Mouse (Mus musculus): ENCODE results near the gene A730015C16Rik.

The A730015C16Rik gene

GRCm38 (mm10) chr4:108848505-108848848, at the start of gene A730015C16Rik:
Gene A730015C16Rik, minus strand, starts transcription at chr4:108848619.
- DNase-seq (ENCODE audit: low read depth), result no peak

- no peak for DNase-seq (ENCODE audit: low read depth)
These were observed 42.5 kb upstream of the A730015C16Rik start for GRCm38 (mm10) chr4:108890876-108891275.

GRCm38 (mm10) chr4:108887456-108887855, 39.0 kb upstream of the A730015C16Rik start:
- no peak for DNase-seq (ENCODE audit: low read depth)

- no peak for DNase-seq (ENCODE audit: low read depth)
These were observed 35.4 kb upstream of the A730015C16Rik start for GRCm38 (mm10) chr4:108883815-108884214.

- DNase-seq (ENCODE audit: low read depth), result peak; percentile 18
These were observed 30.8 kb upstream of the A730015C16Rik start, which contains the start of gene Rab3b for GRCm38 (mm10) chr4:108878963-108879822. Gene Rab3b, plus strand, starts transcription at chr4:108879063.

GRCm38 (mm10) chr4:108877901-108878300, 29.5 kb upstream of the A730015C16Rik start:
- no peak for DNase-seq (ENCODE audit: low read depth)

GRCm38 (mm10) chr4:108873746-108874145, 25.3 kb upstream of the A730015C16Rik start:
- DNase-seq (ENCODE audit: low read depth), result no peak

GRCm38 (mm10) chr4:108869730-108870374, 21.4 kb upstream of the A730015C16Rik start:
- peak; percentile 90 for DNase-seq (ENCODE audit: low read depth)

GRCm38 (mm10) chr4:108866806-108867205, 18.4 kb upstream of the A730015C16Rik start:
- no peak for DNase-seq (ENCODE audit: low read depth)

GRCm38 (mm10) chr4:108847715-108848504, 509 bp downstream of the A730015C16Rik start, which contains the start of gene Kti12:
Gene Kti12, plus strand, starts transcription at chr4:108847785.
- peak; percentile 67 for DNase-seq (ENCODE audit: low read depth)

GRCm38 (mm10) chr4:108845824-108846569, 2.4 kb downstream of the A730015C16Rik start:
- no peak for DNase-seq (ENCODE audit: low read depth)

- DNase-seq (ENCODE audit: low read depth), result no peak
These were observed 5.1 kb downstream of the A730015C16Rik start for GRCm38 (mm10) chr4:108843336-108843735.

- no peak for DNase-seq (ENCODE audit: low read depth)
These were observed 6.4 kb downstream of the A730015C16Rik start for GRCm38 (mm10) chr4:108841920-108842578.

GRCm38 (mm10) chr4:108838031-108838430, 10.4 kb downstream of the A730015C16Rik start:
- no peak for DNase-seq (ENCODE audit: low read depth)

GRCm38 (mm10) chr4:108835496-108835895, 12.9 kb downstream of the A730015C16Rik start:
- DNase-seq (ENCODE audit: low read depth), result no peak

- DNase-seq (ENCODE audit: low read depth), result no peak
These were observed 13.5 kb downstream of the A730015C16Rik start for GRCm38 (mm10) chr4:108834971-108835311.

GRCm38 (mm10) chr4:108834115-108834970, 14.1 kb downstream of the A730015C16Rik start, which contains the start of gene Txndc12:
Gene Txndc12, plus strand, starts transcription at chr4:108834601.
- peak; percentile 84 for DNase-seq (ENCODE audit: low read depth)

- DNase-seq (ENCODE audit: low read depth), result no peak
These were observed 14.6 kb downstream of the A730015C16Rik start for GRCm38 (mm10) chr4:108833828-108834114.

GRCm38 (mm10) chr4:108832916-108833827, 15.2 kb downstream of the A730015C16Rik start, which contains the start of gene Btf3l4:
Gene Btf3l4, minus strand, starts transcription at chr4:108833614.
- peak; percentile 81 for DNase-seq (ENCODE audit: low read depth)

Data from c-Kit-positive CD71-negative TER-119-negative erythroid progenitor cells, embryonic 14.5 days (primary cell).